Mouse (Mus musculus): ENCODE data around the gene Pcgf2.

DNA sequence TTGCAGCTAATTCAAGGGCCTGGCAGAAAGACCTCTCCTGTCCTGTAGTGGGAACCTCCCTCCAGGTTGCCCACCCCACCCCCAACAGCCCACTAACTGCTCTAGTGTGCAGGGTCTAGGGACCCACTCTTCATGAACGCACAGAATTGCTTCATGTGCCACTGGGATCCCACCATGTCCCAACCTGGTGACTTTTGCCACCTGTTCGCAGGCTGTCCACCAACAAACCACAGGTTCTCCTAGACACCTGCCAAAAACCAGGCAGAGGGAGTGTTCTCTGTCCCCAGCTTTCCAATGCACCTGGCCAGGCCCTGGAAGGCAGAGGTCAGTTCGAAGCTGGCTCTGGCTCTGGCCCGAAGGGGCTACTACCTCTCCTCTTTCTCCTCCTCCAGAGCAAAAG is 5.9 kb downstream of the Pcgf2 start:
- TF ChIP-seq GATA1 (IDR thresholded peaks at IDR 0.05; ENCODE audit: low read length) (no peak), TAL1 (IDR thresholded peaks at IDR 0.05; ENCODE audit: low read length) (no peak)

Data from erythroblast, embryonic 14.5 days (primary cell).